Mouse (Mus musculus): ENCODE measurements at regions not wholly inside any gene's neighbourhood (a gene's known extent, or its start where the extent isn't known, plus 50 kb on each side); places are given as distances from the start of the nearest gene placed in this dataset.

GRCm38 (mm10) chr13:4662336-4663101 is 53.5 kb upstream of the Akr1e1 start:
- TF ChIP-seq CTCF (IDR thresholded peaks at IDR 0.05; ENCODE audit: control insufficient read depth, insufficient read depth, low read length) (no peak), POLR2A (IDR thresholded peaks at IDR 0.05; ENCODE audit: borderline replicate concordance, control insufficient read depth, low read depth, low read length) (no peak)

All from bone marrow, adult 2 months (tissue).